Mouse (Mus musculus) heart, embryonic 14.5 days (tissue): Measurements from ENCODE around the gene Extl1. TPM values are rescaled to one million over a fixed set of nuclear protein-coding genes. Genes with fewer than 3 reads are reported as not detected.

Experiments
- ATAC-seq: fragments of 200-750 bp; cut with Nextera tagmentation; 2 replicates; pipeline ENCODE4 v1.8.0; 2017; ENCODE audit warnings: low read depth, moderate TSS enrichment; ENCODE audit not compliant: insufficient number of reproducible peaks, insufficient read depth, low FRiP score
- H3K27ac ChIP-seq, 2 experiments: fragments of 200-500 bp in 1 of 2; fragments of 300-500 bp in 1 of 2; sonication (generic) in 1 of 2; replicated peaks in 1 of 2; 2 replicates each; pipeline ENCODE4 v1.5.1; 2012 to 2014; ENCODE audit warnings: low read depth in 2 of 2, low read length in 2 of 2, control low read depth in 1 of 2, mild to moderate bottlenecking in 1 of 2, mixed read lengths in 1 of 2; ENCODE audit not compliant: control insufficient read depth in 1 of 2, insufficient read depth in 1 of 2
- H3K27me3 ChIP-seq: fragments of 300-500 bp; sonication (generic); 2 replicates; pipeline ENCODE4 v1.6.1; 2014; ENCODE audit warnings: mild to moderate bottlenecking, low read length, control low read depth; ENCODE audit not compliant: control insufficient read depth, insufficient read depth
- H3K36me3 ChIP-seq: fragments of 300-500 bp; sonication (generic); 2 replicates; pipeline ENCODE4 v1.6.1; 2014; ENCODE audit warnings: mild to moderate bottlenecking, control low read depth, low read length, mixed read lengths; ENCODE audit not compliant: control insufficient read depth, insufficient read depth
- H3K4me1 ChIP-seq, 2 experiments: fragments of 200-500 bp in 1 of 2; fragments of 300-500 bp in 1 of 2; sonication (generic) in 1 of 2; 2 replicates each; pipeline ENCODE4 v1.6.1; 2012 to 2014; ENCODE audit warnings: low read length in 2 of 2, control low read depth in 1 of 2, mixed read lengths in 1 of 2; ENCODE audit not compliant: control insufficient read depth in 2 of 2, insufficient read depth in 2 of 2
- H3K4me2 ChIP-seq: fragments of 300-500 bp; sonication (generic); 2 replicates; pipeline ENCODE4 v1.6.1; 2014; ENCODE audit warnings: mild to moderate bottlenecking, low read length
- H3K4me3 ChIP-seq, 2 experiments: fragments of 200-500 bp in 1 of 2; fragments of 300-500 bp in 1 of 2; sonication (generic) in 1 of 2; 2 replicates each; pipeline ENCODE4 v1.5.1; 2012 to 2014; ENCODE audit warnings: low read length in 2 of 2, mild to moderate bottlenecking in 2 of 2, control low read depth in 1 of 2, low read depth in 1 of 2, moderate library complexity in 1 of 2; ENCODE audit not compliant: control insufficient read depth in 1 of 2, insufficient read depth in 1 of 2
- H3K9ac ChIP-seq: fragments of 300-500 bp; sonication (generic); 2 replicates; pipeline ENCODE4 v1.6.1; 2014; ENCODE audit warnings: mild to moderate bottlenecking, low read length
- H3K9me3 ChIP-seq: fragments of 300-500 bp; sonication (generic); 2 replicates; pipeline ENCODE4 v1.6.1; 2016; ENCODE audit warnings: low read length, control low read depth; ENCODE audit not compliant: control insufficient read depth
- WGBS: fragments of 180-500 bp; shearing (Covaris S2); extraction: QIAGEN DNeasy Blood & Tissue Kit; methylation state at CpG from one replicate; pipeline ENCODE4 v1.1.7; 2014; 5-methylcytosine and 5-hydroxymethylcytosine counted together
- polyA plus RNA-seq: library from polyadenylated mRNA; unstranded; fragments of >200 nt; fragmentation: Nextera tagmentation; extraction: Ambion mirVana; gene quantifications from 2 replicates; pipeline ENCODE4 v1.2.1, GENCODE M21; 2014

The Extl1 gene
- polyA plus RNA-seq, 1 experiment from 2014 or later: 2.9 TPM

GRCm38 (mm10) chr4:134400206-134400605 is 16.6 kb upstream of the Extl1 start:
- peaks cover 29 to 47% of the 10 kb centered on the region in 2 experiments for H3K4me1 ChIP-seq
- no peak overlapping the region for H3K4me2 ChIP-seq
- H3K9me3 ChIP-seq: no peaks in the 10 kb centered on the region
- H3K9ac ChIP-seq: no peak overlapping the region
- H3K27me3 ChIP-seq: no peaks in the 10 kb centered on the region
- no peak overlapping the region for H3K27ac ChIP-seq
- H3K36me3 ChIP-seq: 0 out of 2 replicates have a peak, but pooled peaks cover 6% of the 10 kb centered on the region
- no peak for ATAC-seq
- WGBS: 52% methylated on average over 5 of the region's 5 CpGs
- no peak overlapping the region for H3K4me3 ChIP-seq

GRCm38 (mm10) chr4:134397732-134398131 is 14.1 kb upstream of the Extl1 start:
- H3K9ac ChIP-seq: peak overlapping the region; percentile 83
- 84% methylated on average over 9 of the region's 9 CpGs for WGBS

GRCm38 (mm10) chr4:134397121-134397520 is 13.5 kb upstream of the Extl1 start:
- peak overlapping the region; percentile 83 for H3K9ac ChIP-seq
- peaks cover 12 to 32% of the 10 kb centered on the region in 2 experiments for H3K4me1 ChIP-seq
- no peaks in the 10 kb centered on the region for H3K36me3 ChIP-seq
- H3K27ac ChIP-seq: peak overlapping the region; percentile 80 to 86
- H3K4me3 ChIP-seq: peak overlapping the region; percentile 10 to 55; a peak in 3 of 4 replicates
- H3K27me3 ChIP-seq: no peaks in the 10 kb centered on the region
- peak overlapping the region; percentile 90 for H3K4me2 ChIP-seq
- H3K9me3 ChIP-seq: no peaks in the 10 kb centered on the region
- ATAC-seq: no peak
- 17% methylated on average over 7 of the region's 7 CpGs for WGBS

More at GRCm38 (mm10) chr4:134397732-134398131, 14.1 kb upstream of the Extl1 start:
- H3K27ac ChIP-seq: peak overlapping the region in 1 of 2 experiments; percentile 86; a peak in 2 of 4 replicates
- H3K4me1 ChIP-seq: peaks cover 18 to 34% of the 10 kb centered on the region in 2 experiments
- ATAC-seq: no peak
- H3K4me2 ChIP-seq: peak overlapping the region; percentile 90
- H3K27me3 ChIP-seq: no peaks in the 10 kb centered on the region
- H3K9me3 ChIP-seq: no peaks in the 10 kb centered on the region
- H3K4me3 ChIP-seq: no peak overlapping the region; a peak in 1 of 4 replicates
- H3K36me3 ChIP-seq: no peaks in the 10 kb centered on the region

- under 1% methylated on average over 31 of the region's 31 CpGs for WGBS
- H3K4me2 ChIP-seq: peak within 1 kb of the TSS; percentile 90
- peak; percentile 96 for ATAC-seq
Measured at GRCm38 (mm10) chr4:134395977-134396825, 12.6 kb upstream of the Extl1 start, which contains the start of gene Pafah2. Gene Pafah2, plus strand, starts transcription at chr4:134396320.

GRCm38 (mm10) chr4:134395142-134395541 is 11.5 kb upstream of the Extl1 start:
- no peaks in the 10 kb centered on the region for H3K36me3 ChIP-seq
- no peak for ATAC-seq
- no peak overlapping the region for H3K27ac ChIP-seq
- no peak overlapping the region for H3K9ac ChIP-seq
- 86% methylated on average over 7 of the region's 7 CpGs for WGBS
- H3K9me3 ChIP-seq: no peaks in the 10 kb centered on the region
- no peaks in the 10 kb centered on the region for H3K27me3 ChIP-seq
- peaks cover 0 to 17% of the 10 kb centered on the region in 2 experiments; a peak in 3 of 4 replicates for H3K4me1 ChIP-seq
- no peak overlapping the region for H3K4me2 ChIP-seq
- H3K4me3 ChIP-seq: no peak overlapping the region

More at GRCm38 (mm10) chr4:134395977-134396825, 12.6 kb upstream of the Extl1 start, which contains the start of gene Pafah2:
- Histone ChIP-seq H3K27ac (peak within 1 kb of the TSS; percentile 86 to 92), H3K36me3 (no peaks in the 10 kb centered on the region), H3K9ac (peak within 1 kb of the TSS; percentile 83), H3K4me1 (peaks cover 4 to 23% of the 10 kb centered on the region in 2 experiments), H3K4me3 (peak within 1 kb of the TSS; percentile 55 to 61), H3K9me3 (no peaks in the 10 kb centered on the region), H3K27me3 (no peaks in the 10 kb centered on the region)

- Histone ChIP-seq H3K27me3 (no peaks in the 10 kb centered on the region), H3K4me3 (no peak overlapping the region), H3K36me3 (no peaks in the 10 kb centered on the region), H3K4me2 (no peak overlapping the region), H3K9ac (no peak overlapping the region), H3K4me1 (peaks cover 0 to 17% of the 10 kb centered on the region in 2 experiments; a peak in 3 of 4 replicates), H3K9me3 (no peaks in the 10 kb centered on the region), H3K27ac (no peak overlapping the region)
- ATAC-seq: no peak
- 26% methylated on average over 12 of the region's 12 CpGs for WGBS
Measured at GRCm38 (mm10) chr4:134393026-134393425, 9.4 kb upstream of the Extl1 start.

- peaks cover 0 to 14% of the 10 kb centered on the region in 2 experiments; a peak in 3 of 4 replicates for H3K4me1 ChIP-seq
- no peak overlapping the region for H3K27ac ChIP-seq
- no peaks in the 10 kb centered on the region for H3K27me3 ChIP-seq
- H3K4me2 ChIP-seq: no peak overlapping the region
- no peak overlapping the region for H3K4me3 ChIP-seq
- 25% methylated on average over 8 of the region's 8 CpGs for WGBS
- no peak for ATAC-seq
- H3K36me3 ChIP-seq: no peaks in the 10 kb centered on the region
- no peaks in the 10 kb centered on the region for H3K9me3 ChIP-seq
- H3K9ac ChIP-seq: no peak overlapping the region
Measured at GRCm38 (mm10) chr4:134392595-134392994, 8.9 kb upstream of the Extl1 start.
